Mouse (Mus musculus): ENCODE measurements around the gene Galnt3.
A peak's percentile ranks its signal among the peaks of the same experiment; 100 is the strongest.

Galnt3 gene

GRCm38 (mm10) chr2:66103740-66104436 lies 20.9 kb downstream of the Galnt3 start:
- no peak for DNase-seq

- DNase-seq, result no peak
Measured at GRCm38 (mm10) chr2:66101686-66102304, 23.0 kb downstream of the Galnt3 start.

DNA sequence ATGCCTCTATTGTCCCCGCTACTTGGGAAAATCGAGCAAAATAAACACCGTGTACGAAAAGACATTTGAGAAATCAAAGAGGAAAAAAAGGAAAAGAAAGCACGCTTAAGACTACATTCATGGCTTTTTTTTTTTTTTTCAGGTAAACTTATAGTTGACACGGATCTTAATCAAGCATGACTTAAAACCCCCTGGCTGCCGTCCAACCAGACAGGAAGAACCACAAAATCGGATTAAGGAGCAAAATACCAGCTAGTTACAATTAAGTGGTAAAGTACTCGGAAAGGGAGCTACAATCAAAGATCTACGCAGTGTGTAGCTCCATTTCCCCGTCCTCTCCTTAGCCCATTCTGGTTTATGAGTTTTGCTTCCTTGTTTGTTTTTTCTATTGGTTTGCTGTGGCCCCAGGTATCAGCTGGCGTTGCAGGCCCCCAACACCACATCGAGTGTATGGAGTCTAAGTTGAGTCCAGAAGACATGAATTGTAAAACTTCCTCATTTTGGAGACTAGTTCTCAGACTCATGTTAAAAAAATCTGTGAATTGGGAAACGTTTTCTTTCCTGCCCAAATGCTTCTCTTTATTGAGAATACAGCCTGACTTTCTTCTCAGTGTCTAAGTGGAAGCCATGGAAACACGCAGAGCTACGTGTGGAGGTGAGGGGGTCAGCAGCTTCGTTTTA lies 24.0 kb downstream of the Galnt3 start:
- no peak for DNase-seq

GRCm38 (mm10) chr2:66100239-66100638 lies 24.6 kb downstream of the Galnt3 start:
- DNase-seq, result no peak

- no peak for DNase-seq
Measured at GRCm38 (mm10) chr2:66094622-66095181, 30.1 kb downstream of the Galnt3 start.

- DNase-seq, result no peak
Measured at GRCm38 (mm10) chr2:66091296-66091695, 33.5 kb downstream of the Galnt3 start.

- DNase-seq, result no peak
Measured at GRCm38 (mm10) chr2:66081876-66082275, 42.9 kb downstream of the Galnt3 start.

DNA sequence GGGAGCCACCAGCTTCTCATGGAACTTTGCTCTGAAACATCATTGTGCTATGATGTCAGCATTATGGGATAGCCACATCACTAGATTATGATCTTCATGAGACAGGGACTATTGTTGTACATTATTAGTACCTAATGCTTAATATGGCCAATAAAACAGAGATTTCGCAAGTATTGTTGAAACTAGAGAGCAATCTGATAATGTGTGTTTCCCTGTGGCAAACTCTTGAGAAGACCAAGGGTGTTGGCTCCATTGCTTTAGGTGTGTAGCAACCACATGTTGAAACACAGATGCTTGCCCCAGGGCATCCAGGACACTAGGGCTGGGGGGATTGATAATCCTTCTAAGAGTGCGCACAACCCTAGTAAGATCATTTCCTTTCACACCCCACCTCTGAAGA lies 44.1 kb downstream of the Galnt3 start:
- DNase-seq, result no peak

GRCm38 (mm10) chr2:66069454-66069853 lies 55.3 kb downstream of the Galnt3 start:
- no peak for DNase-seq

DNA sequence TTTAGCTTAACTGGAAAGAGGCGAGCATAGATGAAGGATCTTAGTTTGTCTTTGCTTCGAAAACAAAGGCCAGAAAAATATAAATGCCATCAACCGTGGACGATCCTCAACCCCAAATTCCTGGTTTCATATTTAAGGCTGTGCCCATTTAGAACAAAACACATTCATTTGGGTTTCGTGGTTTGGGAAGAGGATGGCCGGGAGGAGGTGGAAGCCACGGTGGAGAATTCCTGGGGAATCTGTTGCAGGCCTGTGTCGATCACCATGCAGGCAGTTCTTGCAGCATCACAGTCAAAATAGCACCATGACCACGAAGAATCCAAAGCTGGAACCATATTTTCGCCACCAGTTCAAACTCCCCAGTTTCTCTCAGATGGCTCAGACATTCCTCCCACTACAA lies 61.5 kb downstream of the Galnt3 start:
- DNase-seq, result no peak

DNA sequence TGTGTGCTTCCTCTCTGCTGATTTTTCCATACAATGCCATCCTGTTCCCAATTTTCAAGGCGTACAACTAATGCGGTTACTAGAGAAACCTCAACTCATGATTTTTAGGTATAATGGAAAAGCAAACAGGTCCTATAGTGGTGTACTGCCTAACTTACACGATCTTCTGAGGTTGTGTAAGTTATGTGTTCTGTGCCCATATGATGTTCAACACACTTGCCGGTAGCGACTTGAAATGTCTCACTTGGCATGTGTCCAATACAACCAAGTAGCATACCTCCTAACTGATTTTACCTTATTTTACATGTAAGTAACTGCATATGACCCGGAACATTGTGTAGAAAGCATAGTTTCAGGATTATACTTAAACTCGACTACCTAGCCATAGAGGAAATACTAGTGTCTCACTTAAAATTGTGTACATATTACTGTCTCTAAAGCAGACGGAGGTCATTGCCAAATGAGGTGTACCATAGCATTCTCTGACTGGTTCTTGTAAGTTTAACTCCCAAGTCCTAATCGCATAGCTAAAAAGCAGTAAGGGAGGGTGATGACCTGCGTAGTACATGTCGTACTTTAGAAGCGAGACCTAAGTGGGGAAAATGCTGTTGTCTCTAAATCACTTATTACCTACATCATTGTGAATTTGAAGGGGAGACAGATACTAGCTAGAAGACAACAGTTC lies 80.2 kb downstream of the Galnt3 start:
- DNase-seq, result no peak

- no peak for DNase-seq
Measured at GRCm38 (mm10) chr2:66043441-66044404, 81.1 kb downstream of the Galnt3 start.

DNA sequence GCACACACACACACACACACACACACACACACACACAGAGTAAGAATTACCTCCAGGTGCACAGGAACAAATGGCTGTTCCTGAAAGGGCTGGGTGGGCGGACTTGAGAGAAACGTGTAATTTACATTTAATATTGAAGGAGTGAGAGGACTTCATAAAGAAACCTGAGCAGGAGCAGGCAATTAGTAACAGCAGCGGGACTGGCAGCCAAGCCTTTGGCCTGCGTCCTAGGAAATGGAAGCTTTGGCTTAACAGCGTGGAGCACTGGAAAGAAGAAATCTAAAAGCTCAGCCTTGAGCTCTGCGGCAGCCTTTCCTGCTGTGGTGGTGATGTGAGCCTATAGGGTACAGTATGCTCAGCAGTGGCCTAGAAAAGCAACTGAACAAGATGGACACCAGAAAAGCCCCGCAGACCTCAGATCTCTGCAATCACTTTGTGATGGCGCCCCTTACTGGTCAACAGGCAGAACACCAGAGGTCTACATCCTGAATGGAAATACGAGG lies 82.8 kb downstream of the Galnt3 start:
- DNase-seq, result peak; percentile 42

DNA sequence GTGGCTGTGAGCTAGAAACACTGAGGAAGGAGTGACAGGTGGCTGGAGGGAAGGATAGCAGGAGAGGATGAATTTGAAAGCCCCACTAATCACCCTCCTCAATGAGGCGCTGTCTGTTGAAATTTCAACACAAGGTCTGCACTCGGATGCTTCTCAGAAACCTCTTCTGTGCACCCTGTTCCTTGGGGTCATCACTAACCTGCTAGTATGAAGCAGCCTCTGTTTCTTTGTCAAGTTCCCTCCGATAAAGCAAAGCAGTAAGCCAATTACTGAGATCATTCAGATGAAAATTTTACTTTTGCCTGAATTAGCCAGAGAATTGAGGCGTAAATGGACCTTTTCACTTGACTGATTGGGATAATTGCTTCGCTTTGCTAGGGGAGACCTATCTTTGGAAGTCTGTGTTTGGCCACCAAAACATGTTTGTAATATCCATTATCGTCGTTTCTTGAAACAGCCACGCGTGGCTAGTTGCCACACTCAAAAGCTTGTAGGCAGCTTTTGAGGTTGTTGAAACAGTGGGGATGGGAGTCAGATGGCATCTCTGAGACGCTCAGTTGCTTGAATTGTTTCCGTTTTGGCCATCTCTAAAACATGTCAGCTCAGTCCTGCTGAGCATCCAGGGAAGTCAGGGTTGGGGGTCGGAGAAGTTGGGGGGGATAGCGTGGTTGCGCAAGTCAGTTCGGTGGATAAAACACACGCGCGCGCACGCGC lies 83.4 kb downstream of the Galnt3 start:
- no peak for DNase-seq

DNA sequence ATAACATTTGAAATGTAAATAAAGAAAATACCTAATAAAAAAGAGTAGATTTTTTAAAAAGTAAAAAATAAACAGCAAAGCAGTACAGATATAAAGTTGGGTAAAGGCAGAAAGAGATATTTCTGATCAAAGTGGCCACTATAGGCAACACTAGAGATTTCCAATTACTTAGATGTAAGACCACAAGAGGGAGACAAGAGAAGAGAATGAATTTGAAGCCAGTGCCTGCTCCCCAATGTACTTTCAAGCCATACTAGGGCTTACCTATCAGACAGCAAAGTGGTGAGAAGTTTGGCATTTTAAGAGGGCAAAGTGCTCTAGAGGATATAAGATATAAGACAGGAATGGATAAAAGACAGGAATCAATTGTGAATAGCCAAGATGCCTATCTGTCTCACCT lies 84.2 kb downstream of the Galnt3 start:
- no peak for DNase-seq

DNA sequence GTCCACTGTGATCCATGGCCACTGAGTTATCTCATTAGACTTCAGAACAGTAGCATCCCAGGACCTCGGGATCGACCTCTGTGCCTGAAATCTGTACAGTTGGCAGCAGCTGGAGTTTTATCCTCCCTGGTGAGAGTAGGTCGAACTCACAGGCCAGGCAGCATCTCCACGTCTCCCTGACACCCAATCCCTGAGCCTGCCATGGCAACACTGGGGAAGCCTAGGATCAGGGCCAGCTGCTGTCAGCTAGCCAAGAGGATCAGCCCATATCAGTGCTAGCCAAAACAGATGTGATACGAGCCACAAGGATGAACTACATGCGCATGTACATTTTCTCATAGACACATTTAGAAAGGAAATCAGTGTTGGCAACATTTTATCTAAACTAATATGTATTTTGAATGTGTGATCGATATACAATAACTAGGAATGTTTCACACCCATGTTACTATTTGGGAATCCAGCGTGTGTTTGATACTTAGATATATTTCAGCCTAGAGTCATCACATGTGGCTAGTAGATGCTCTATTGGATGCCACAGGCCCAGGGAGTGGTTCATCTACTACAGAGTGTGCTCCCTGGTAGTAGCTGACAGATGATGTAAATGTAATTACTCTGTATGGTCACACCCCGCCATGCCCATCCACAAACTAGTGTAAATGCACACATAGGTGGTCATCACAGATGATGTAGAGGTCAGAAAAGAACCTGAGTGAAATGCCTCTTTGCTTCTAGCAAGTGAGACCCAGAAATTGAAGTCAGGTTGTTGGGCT lies 89.7 kb downstream of the Galnt3 start:
- DNase-seq, result no peak
